Mouse (Mus musculus) midbrain, embryonic 11.5 days (tissue): ENCODE results near the gene Chaf1b. TPM values are rescaled to one million over a fixed set of nuclear protein-coding genes. Genes with fewer than 3 reads are reported as not detected.

Experiments
- ATAC-seq: fragments of 200-750 bp; cut with Nextera tagmentation; 2 replicates; pipeline ENCODE4 v1.8.0; 2017; ENCODE audit warnings: moderate TSS enrichment, moderate library complexity; ENCODE audit not compliant: low FRiP score
- DNase-seq: peaks from one replicate; pipeline ENCODE4 v3.0.0; 2015; ENCODE audit warnings: low spot score; ENCODE audit errors: missing footprints
- H3K27ac ChIP-seq: fragments of 300-500 bp; sonication (generic); 2 replicates; pipeline ENCODE4 v1.5.1; 2014; ENCODE audit warnings: low read depth, low read length
- H3K27me3 ChIP-seq: fragments of 300-500 bp; sonication (generic); 2 replicates; pipeline ENCODE4 v1.6.1; 2014; ENCODE audit warnings: mild to moderate bottlenecking, low read length, moderate library complexity, mixed read lengths; ENCODE audit not compliant: control insufficient read depth, insufficient read depth
- H3K36me3 ChIP-seq: fragments of 300-500 bp; sonication (generic); 2 replicates; pipeline ENCODE4 v1.6.1; 2014; ENCODE audit warnings: mild to moderate bottlenecking, low read length, moderate library complexity, mixed read lengths; ENCODE audit not compliant: control insufficient read depth, insufficient read depth
- H3K4me1 ChIP-seq: fragments of 300-500 bp; sonication (generic); 2 replicates; pipeline ENCODE4 v1.6.1; 2014; ENCODE audit warnings: low read length; ENCODE audit not compliant: control insufficient read depth, insufficient read depth
- H3K4me2 ChIP-seq: fragments of 300-500 bp; sonication (generic); 2 replicates; pipeline ENCODE4 v1.6.1; 2014; ENCODE audit warnings: mild to moderate bottlenecking, moderate library complexity
- H3K4me3 ChIP-seq: fragments of 300-500 bp; sonication (generic); 2 replicates; pipeline ENCODE4 v1.5.1; 2014; ENCODE audit warnings: low read depth, low read length
- H3K9ac ChIP-seq: fragments of 300-500 bp; sonication (generic); 2 replicates; pipeline ENCODE4 v1.6.1; 2014; ENCODE audit warnings: low read length
- H3K9me3 ChIP-seq: fragments of 300-500 bp; sonication (generic); 2 replicates; pipeline ENCODE4 v1.6.1; 2016; ENCODE audit warnings: low read length; ENCODE audit not compliant: control insufficient read depth
- WGBS: fragments of 180-500 bp; shearing (Covaris S2); extraction: QIAGEN DNeasy Blood & Tissue Kit; methylation state at CpG from one replicate; pipeline ENCODE4 v1.1.7; 2014; 5-methylcytosine and 5-hydroxymethylcytosine counted together
- polyA plus RNA-seq: library from polyadenylated mRNA; unstranded; fragments of >200 nt; fragmentation: Nextera tagmentation; extraction: Ambion mirVana; gene quantifications from 2 replicates; pipeline ENCODE4 v1.2.1, GENCODE M21; 2014

Gene Chaf1b
- polyA plus RNA-seq, 1 experiment from 2014 or later = 102 TPM

- H3K4me1 ChIP-seq = no peaks in the 10 kb centered on the region
- H3K4me2 ChIP-seq = no peak overlapping the region
- 83% methylated on average over 4 of the region's 4 CpGs for WGBS
- no peaks in the 10 kb centered on the region for H3K36me3 ChIP-seq
- H3K27me3 ChIP-seq = no peaks in the 10 kb centered on the region
- DNase-seq (peak; percentile 33), ATAC-seq (no peak)
- H3K9me3 ChIP-seq = no peaks in the 10 kb centered on the region
- H3K4me3 ChIP-seq = no peak overlapping the region
- H3K9ac ChIP-seq = no peak overlapping the region
- no peak overlapping the region for H3K27ac ChIP-seq
Measured at GRCm38 (mm10) chr16:93920673-93921072, 37.0 kb downstream of the Chaf1b start.

GRCm38 (mm10) chr16:93922835-93923389 is 39.2 kb downstream of the Chaf1b start:
- Histone ChIP-seq H3K9ac (no peak overlapping the region), H3K36me3 (no peaks in the 10 kb centered on the region), H3K9me3 (no peaks in the 10 kb centered on the region), H3K4me1 (no peaks in the 10 kb centered on the region), H3K27ac (no peak overlapping the region), H3K4me2 (no peak overlapping the region), H3K4me3 (no peak overlapping the region), H3K27me3 (no peaks in the 10 kb centered on the region)
- DNase-seq (peak; percentile 62), ATAC-seq (no peak)
- WGBS = 76% methylated on average over 5 of the region's 5 CpGs

GRCm38 (mm10) chr16:93923788-93924187 is 40.1 kb downstream of the Chaf1b start:
- no peaks in the 10 kb centered on the region for H3K9me3 ChIP-seq
- H3K4me1 ChIP-seq = no peaks in the 10 kb centered on the region
- 77% methylated on average over 7 of the region's 7 CpGs for WGBS
- H3K9ac ChIP-seq = no peak overlapping the region
- no peaks in the 10 kb centered on the region for H3K36me3 ChIP-seq
- no peak overlapping the region for H3K4me2 ChIP-seq
- H3K27me3 ChIP-seq = no peaks in the 10 kb centered on the region
- no peak overlapping the region for H3K4me3 ChIP-seq
- no peak overlapping the region for H3K27ac ChIP-seq
- no peak for ATAC-seq
- no peak for DNase-seq

GRCm38 (mm10) chr16:93925684-93926247 is 42.1 kb downstream of the Chaf1b start:
- peak; percentile 45 for DNase-seq
- 75% methylated on average over 8 of the region's 8 CpGs for WGBS
- Histone ChIP-seq H3K36me3 (no peaks in the 10 kb centered on the region), H3K27me3 (no peaks in the 10 kb centered on the region), H3K4me3 (no peak overlapping the region), H3K4me2 (no peak overlapping the region), H3K4me1 (no peaks in the 10 kb centered on the region), H3K9ac (no peak overlapping the region), H3K9me3 (no peaks in the 10 kb centered on the region), H3K27ac (no peak overlapping the region)
- no peak for ATAC-seq

GRCm38 (mm10) chr16:93929370-93930032 is 45.8 kb downstream of the Chaf1b start:
- 89% methylated on average over 17 of the region's 17 CpGs for WGBS
- no peak overlapping the region for H3K27ac ChIP-seq

GRCm38 (mm10) chr16:93932185-93933168 is 48.8 kb downstream of the Chaf1b start:
- Histone ChIP-seq H3K4me3 (no peak overlapping the region), H3K27me3 (peaks cover 8% of the 10 kb centered on the region; the same call in 1 of the 2 replicates), H3K9ac (no peak overlapping the region), H3K4me1 (peaks cover 2% of the 10 kb centered on the region), H3K4me2 (no peak overlapping the region), H3K9me3 (no peaks in the 10 kb centered on the region), H3K36me3 (no peaks in the 10 kb centered on the region), H3K27ac (no peak overlapping the region)
- ATAC-seq (no peak), DNase-seq (peak; percentile 59)
- WGBS = 73% methylated on average over 17 of the region's 17 CpGs

More at GRCm38 (mm10) chr16:93929370-93930032, 45.8 kb downstream of the Chaf1b start:
- Histone ChIP-seq H3K9me3 (no peaks in the 10 kb centered on the region), H3K27me3 (no peaks in the 10 kb centered on the region; the same call in 1 of the 2 replicates), H3K4me1 (no peaks in the 10 kb centered on the region), H3K4me2 (no peak overlapping the region), H3K4me3 (no peak overlapping the region), H3K9ac (no peak overlapping the region), H3K36me3 (no peaks in the 10 kb centered on the region)
- peak; percentile 73 for DNase-seq
- no peak for ATAC-seq

GRCm38 (mm10) chr16:93934588-93934987 is 50.9 kb downstream of the Chaf1b start:
- 18% methylated on average over 13 of the region's 13 CpGs for WGBS
- no peaks in the 10 kb centered on the region for H3K9me3 ChIP-seq
- no peaks in the 10 kb centered on the region for H3K36me3 ChIP-seq
- no peak overlapping the region for H3K27ac ChIP-seq
- peaks cover 2% of the 10 kb centered on the region for H3K4me1 ChIP-seq
- peaks cover 8% of the 10 kb centered on the region; the same call in 1 of the 2 replicates for H3K27me3 ChIP-seq
- no peak overlapping the region for H3K4me2 ChIP-seq
- ATAC-seq (no peak), DNase-seq (peak; percentile 66)
- no peak overlapping the region for H3K4me3 ChIP-seq
- no peak overlapping the region for H3K9ac ChIP-seq

GRCm38 (mm10) chr16:93935009-93935408 is 51.3 kb downstream of the Chaf1b start:
- H3K4me3 ChIP-seq = no peak overlapping the region
- peaks cover 8% of the 10 kb centered on the region; the same call in 1 of the 2 replicates for H3K27me3 ChIP-seq
- H3K27ac ChIP-seq = no peak overlapping the region
- no peak overlapping the region for H3K9ac ChIP-seq
- no peak overlapping the region for H3K4me2 ChIP-seq
- H3K9me3 ChIP-seq = no peaks in the 10 kb centered on the region
- H3K4me1 ChIP-seq = peaks cover 2% of the 10 kb centered on the region
- ATAC-seq (no peak), DNase-seq (peak; percentile 83)
- WGBS = 18% methylated on average over 7 of the region's 7 CpGs
- H3K36me3 ChIP-seq = no peaks in the 10 kb centered on the region
